28 mouse cellular contexts compared by ENCODE assay signal in genomic region chr7:78940971-78941370, GRCm38 (mm10). TPM values are rescaled to one million over a fixed set of nuclear protein-coding genes. Genes with fewer than 3 reads are reported as not detected.
DNase-seq lines count a peak whose midpoint lies in the region; ATAC-seq lines count a peak whose summit lies in the region.
"Had no signal": no experiment of that assay in that cellular context is flagged by ENCODE, and none has a peak within 500 bp of the region (broad histone marks: within the 10 kb centered on the region; RNA-seq: fewer than 3 reads in every experiment).

No protein-coding gene starts in this region.

- intact Hi-C loops in heart, postnatal 14 days (cut with DNase I), result no loop called here

- H3K27me3 ChIP-seq in liver, embryonic 13.5 days, result no peaks in the 10 kb centered on the region
- 0 out of 2 replicates have a peak, but pooled peaks cover 2% of the 10 kb centered on the region for H3K27me3 ChIP-seq in liver, embryonic 11.5 days (replicated peaks; ENCODE audit: control insufficient read depth, insufficient read depth, low read length)
- H3K27me3 ChIP-seq in liver, embryonic 16.5 days (ENCODE audit: control insufficient read depth, insufficient read depth, low read depth, low read length), result no peaks in the 10 kb centered on the region; the same call in 1 of the 2 replicates
- peaks cover 5% of the 10 kb centered on the region; the same call in 1 of the 2 replicates for H3K27me3 ChIP-seq in heart, embryonic 12.5 days (replicated peaks)
- H3K27me3 ChIP-seq: embryonic facial prominence, embryonic 13.5 days; forebrain, embryonic 15.5 days; hindbrain, embryonic 13.5 days; limb, embryonic 13.5 days; midbrain, embryonic 12.5 days had no signal

- H3K9ac ChIP-seq in liver, embryonic 13.5 days, result no peak overlapping the region
- H3K9ac ChIP-seq in liver, embryonic 11.5 days (ENCODE audit: low read depth, low read length), result no peak overlapping the region
- H3K9ac ChIP-seq in liver, embryonic 16.5 days (ENCODE audit: low read depth, low read length), result no peak overlapping the region
- no peak overlapping the region for H3K9ac ChIP-seq in heart, embryonic 12.5 days
- H3K9ac ChIP-seq: embryonic facial prominence, embryonic 13.5 days; forebrain, embryonic 15.5 days; heart, embryonic 13.5 days; hindbrain, embryonic 13.5 days; limb, embryonic 13.5 days; lung, embryonic 14.5 days; midbrain, embryonic 12.5 days had no signal

- H3K4me3 ChIP-seq in liver, embryonic 13.5 days (replicated peaks), result no peak overlapping the region
- no peak overlapping the region for H3K4me3 ChIP-seq in liver, embryonic 11.5 days (ENCODE audit: low read depth, low read length)
- H3K4me3 ChIP-seq in liver, embryonic 16.5 days (ENCODE audit: low read depth, low read length), result no peak overlapping the region
- H3K4me3 ChIP-seq in heart, embryonic 12.5 days, result no peak overlapping the region
- H3K4me3 ChIP-seq: embryonic facial prominence, embryonic 13.5 days; forebrain, embryonic 15.5 days; heart, embryonic 13.5 days; hindbrain, embryonic 13.5 days; limb, embryonic 13.5 days; midbrain, embryonic 12.5 days had no signal

- no peaks in the 10 kb centered on the region for H3K9me3 ChIP-seq in liver, embryonic 13.5 days (replicated peaks)
- no peaks in the 10 kb centered on the region for H3K9me3 ChIP-seq in liver, embryonic 11.5 days (ENCODE audit: control insufficient read depth, low read length)
- no peaks in the 10 kb centered on the region for H3K9me3 ChIP-seq in liver, embryonic 16.5 days (replicated peaks; ENCODE audit: control insufficient read depth, low read length)
- H3K9me3 ChIP-seq in heart, embryonic 12.5 days (replicated peaks), result no peaks in the 10 kb centered on the region
- H3K9me3 ChIP-seq: embryonic facial prominence, embryonic 13.5 days; forebrain, embryonic 15.5 days; heart, embryonic 13.5 days; hindbrain, embryonic 13.5 days; limb, embryonic 13.5 days; midbrain, embryonic 12.5 days had no signal

- no peak overlapping the region for H3K27ac ChIP-seq in liver, embryonic 13.5 days
- no peak overlapping the region for H3K27ac ChIP-seq in liver, embryonic 11.5 days (ENCODE audit: low read depth, low read length)
- no peak overlapping the region for H3K27ac ChIP-seq in liver, embryonic 16.5 days (ENCODE audit: low read length)
- H3K27ac ChIP-seq in heart, embryonic 12.5 days (ENCODE audit: poor library complexity, severe bottlenecking), result no peak overlapping the region
- H3K27ac ChIP-seq: embryonic facial prominence, embryonic 13.5 days; forebrain, embryonic 15.5 days; heart, embryonic 13.5 days; hindbrain, embryonic 13.5 days; limb, embryonic 13.5 days; midbrain, embryonic 12.5 days had no signal

- DNase-seq in liver, embryonic 13.5 days, result no peak
- no peak for DNase-seq in liver, embryonic 11.5 days (ENCODE audit: low spot score)
- DNase-seq in 416B (ENCODE audit: low read depth), result peak; percentile 42
- DNase-seq in spleen, postnatal 10 days (ENCODE audit: low spot score in 2 of 2), result peak; percentile 62 to 74
- DNase-seq in heart, adult 11 months, result no peak
- no peak for DNase-seq in heart, postnatal 14 days
- DNase-seq: adrenal gland, postnatal 14 days; cerebellum, adult 2 months; cerebellum, postnatal 25 days; embryo, embryonic 11 days; gastrocnemius, postnatal 10 days; heart, adult 18-20 months; kidney, adult 18-20 months; kidney, postnatal 4 days; lung, embryonic 14.5 days; lung, postnatal 4 days; retina, postnatal 1 day; right cerebral cortex, postnatal 25 days; thymus, postnatal 4 days had no signal

- peak; percentile 51; the same call in 1 of the 2 replicates for ATAC-seq in liver, embryonic 13.5 days (ENCODE audit: low read depth)
- no peak for ATAC-seq in liver, embryonic 11.5 days (replicated peaks; ENCODE audit: low FRiP score)
- ATAC-seq in liver, embryonic 16.5 days (ENCODE audit: low read depth), result peak; percentile 79
- no peak for ATAC-seq in heart, embryonic 12.5 days (ENCODE audit: insufficient number of reproducible peaks, low FRiP score)
- ATAC-seq: forebrain, embryonic 15.5 days; inflammation-experienced regulatory T-cells, adult 6 months had no signal

- H3K4me2 ChIP-seq in liver, embryonic 13.5 days, result no peak overlapping the region
- no peak overlapping the region for H3K4me2 ChIP-seq in liver, embryonic 11.5 days
- no peak overlapping the region for H3K4me2 ChIP-seq in liver, embryonic 16.5 days (ENCODE audit: low read depth, low read length)
- no peak overlapping the region for H3K4me2 ChIP-seq in heart, embryonic 12.5 days
- H3K4me2 ChIP-seq: embryonic facial prominence, embryonic 13.5 days; forebrain, embryonic 15.5 days; heart, embryonic 13.5 days; hindbrain, embryonic 13.5 days; limb, embryonic 13.5 days; lung, embryonic 14.5 days; midbrain, embryonic 12.5 days had no signal

- peaks cover 4% of the 10 kb centered on the region; the same call in 1 of the 2 replicates for H3K4me1 ChIP-seq in liver, embryonic 13.5 days (replicated peaks)
- H3K4me1 ChIP-seq in liver, embryonic 11.5 days (replicated peaks; ENCODE audit: control insufficient read depth, insufficient read depth, low read length), result no peaks in the 10 kb centered on the region
- H3K4me1 ChIP-seq in liver, embryonic 16.5 days (ENCODE audit: control insufficient read depth, low read depth, low read length), result no peaks in the 10 kb centered on the region
- no peaks in the 10 kb centered on the region for H3K4me1 ChIP-seq in heart, embryonic 12.5 days (replicated peaks)
- H3K4me1 ChIP-seq: forebrain, embryonic 15.5 days; hindbrain, embryonic 13.5 days; midbrain, embryonic 12.5 days had no signal

- 26% methylated on average over 3 of the region's 3 CpGs for WGBS in liver, embryonic 13.5 days (ENCODE audit: insufficient replicate concordance)
- WGBS in liver, embryonic 11.5 days, result 55% methylated on average over 3 of the region's 3 CpGs
- 32% methylated on average over 3 of the region's 3 CpGs for WGBS in liver, embryonic 16.5 days (ENCODE audit: insufficient replicate concordance)
- 51% methylated on average over 3 of the region's 3 CpGs for WGBS in heart, embryonic 12.5 days

- H3K36me3 ChIP-seq in liver, embryonic 13.5 days, result no peaks in the 10 kb centered on the region
- no peaks in the 10 kb centered on the region for H3K36me3 ChIP-seq in liver, embryonic 11.5 days (ENCODE audit: control insufficient read depth, insufficient read depth, low read length)
- H3K36me3 ChIP-seq in liver, embryonic 16.5 days (ENCODE audit: control insufficient read depth, insufficient read depth), result no peaks in the 10 kb centered on the region
- no peaks in the 10 kb centered on the region for H3K36me3 ChIP-seq in heart, embryonic 12.5 days
- H3K36me3 ChIP-seq: embryonic facial prominence, embryonic 13.5 days; forebrain, embryonic 15.5 days; heart, embryonic 13.5 days; hindbrain, embryonic 13.5 days; limb, embryonic 13.5 days; midbrain, embryonic 12.5 days had no signal

RNA-seq across cellular contexts. Expression of gene Isg20, which starts 27.7 kb away (rescaled TPM):
- 21.6 and 26.2 TPM in 2 replicates for polyA plus RNA-seq in liver, embryonic 13.5 days (2015; fragmentation: Nextera tagmentation; extraction: Ambion mirVana)
- 3.7 and 5.8 TPM in 2 replicates for polyA plus RNA-seq in liver, embryonic 11.5 days (2014; fragmentation: Nextera tagmentation; extraction: Ambion mirVana)
- polyA plus RNA-seq in liver, embryonic 16.5 days (2015; fragmentation: Nextera tagmentation; extraction: Ambion mirVana), result 129 and 138 TPM in 2 replicates
- polyA plus RNA-seq in heart, embryonic 12.5 days (2016; fragmentation: Nextera tagmentation; extraction: Ambion mirVana), result 0.63 and 0.72 TPM in 2 replicates
- 10 to 100 TPM; 21.5 to 23.6 TPM for total RNA-seq in heart, postnatal 14 days (2021)

RNA-seq across cellular contexts. Expression of gene Aen, which starts 45.3 kb away (rescaled TPM):
- polyA plus RNA-seq in liver, embryonic 13.5 days (2015; fragmentation: Nextera tagmentation; extraction: Ambion mirVana), result 27.4 and 28.1 TPM in 2 replicates
- polyA plus RNA-seq in liver, embryonic 11.5 days (2014; fragmentation: Nextera tagmentation; extraction: Ambion mirVana), result 50.8 and 55.3 TPM in 2 replicates
- polyA plus RNA-seq in liver, embryonic 16.5 days (2015; fragmentation: Nextera tagmentation; extraction: Ambion mirVana), result 13.6 and 13.8 TPM in 2 replicates
- polyA plus RNA-seq in heart, embryonic 12.5 days (2016; fragmentation: Nextera tagmentation; extraction: Ambion mirVana), result 34.2 and 36.3 TPM in 2 replicates
- total RNA-seq in heart, postnatal 14 days (2021), result 10 to 100 TPM; 25.8 to 29.4 TPM

Comparison
In these comparisons a context has a peak if more than half of its experiments do, and no peak if none do; other contexts are left out.
1. ATAC-seq: peak in liver, embryonic 13.5 days (single experiment) and liver, embryonic 16.5 days (single experiment); none in liver, embryonic 11.5 days (single experiment) and heart, embryonic 12.5 days (single experiment).
2. DNase-seq: peak in 416B (single experiment) and spleen, postnatal 10 days (2 of 2); none in liver, embryonic 13.5 days (single experiment), liver, embryonic 11.5 days (single experiment), heart, adult 11 months (single experiment) and heart, postnatal 14 days (0 of 2).